Mouse (Mus musculus) R1 (cell line): Measurements from ENCODE around the gene Bcl7b.
"Not testable (repeated sequence)": the region's sequence is repeated elsewhere in the genome, so short reads cannot be mapped to it uniquely, and the experiment has no call there.

ENCODE experiments used
- DNase-seq: peaks from one replicate; pipeline ENCODE4 v3.0.0-alpha.2; 2018; ENCODE audit warnings: low read depth, low spot score

Bcl7b gene

GRCm38 (mm10) chr5:135216871-135217270, 48.8 kb downstream of the Bcl7b start:
- no peak for DNase-seq

- no peak for DNase-seq
Measured at GRCm38 (mm10) chr5:135220941-135221340, 52.9 kb downstream of the Bcl7b start.

- DNase-seq, result no peak
Measured at GRCm38 (mm10) chr5:135222066-135222465, 54.0 kb downstream of the Bcl7b start.

GRCm38 (mm10) chr5:135224169-135224568, 56.1 kb downstream of the Bcl7b start:
- DNase-seq, result no peak

- not testable (repeated sequence) for DNase-seq
Measured at GRCm38 (mm10) chr5:135225879-135226278, 57.8 kb downstream of the Bcl7b start.

- DNase-seq, result no peak
Measured at GRCm38 (mm10) chr5:135230186-135230585, 62.1 kb downstream of the Bcl7b start.
